Comparison of ENCODE assay signal across 8 mouse cellular contexts in genomic region chr3:37655933-37656633, GRCm38 (mm10). TPM values are rescaled to one million over a fixed set of nuclear protein-coding genes. Genes with fewer than 3 reads are reported as not detected.
DNase-seq lines count a peak whose midpoint lies in the region; ATAC-seq and TF ChIP-seq lines count a peak whose summit lies in the region.

No protein-coding gene starts in this region.

- 38% methylated on average over 20 of the region's 20 CpGs for WGBS in heart, adult 2 months
- WGBS in embryonic facial prominence, embryonic 10.5 days = 19% methylated on average over 20 of the region's 20 CpGs
- 28% methylated on average over 20 of the region's 20 CpGs for WGBS in intestine, embryonic 15.5 days

- H3K79me2 ChIP-seq in heart, adult 2 months (replicated peaks; ENCODE audit: control insufficient read depth, insufficient read depth, low read length) = no peaks in the 10 kb centered on the region

- peaks cover 10% of the 10 kb centered on the region for H3K4me1 ChIP-seq in heart, adult 2 months (ENCODE audit: control insufficient read depth, insufficient read depth, low read length)
- peaks cover 52% of the 10 kb centered on the region for H3K4me1 ChIP-seq in embryonic facial prominence, embryonic 10.5 days
- peaks cover 14% of the 10 kb centered on the region; the same call in 1 of the 2 replicates for H3K4me1 ChIP-seq in intestine, embryonic 15.5 days (replicated peaks)

- no peaks in the 10 kb centered on the region for H3K9me3 ChIP-seq in embryonic facial prominence, embryonic 10.5 days
- no peaks in the 10 kb centered on the region for H3K9me3 ChIP-seq in intestine, embryonic 15.5 days

- H3K27me3 ChIP-seq in heart, adult 2 months (ENCODE audit: control insufficient read depth, insufficient read depth, low read length) = no peaks in the 10 kb centered on the region
- peaks cover 55% of the 10 kb centered on the region for H3K27me3 ChIP-seq in embryonic facial prominence, embryonic 10.5 days (replicated peaks; ENCODE audit: low read depth, poor library complexity, severe bottlenecking)
- no peaks in the 10 kb centered on the region for H3K27me3 ChIP-seq in intestine, embryonic 15.5 days (replicated peaks)

- no peaks in the 10 kb centered on the region for H3K36me3 ChIP-seq in heart, adult 2 months (ENCODE audit: control insufficient read depth, insufficient read depth, low read length)
- H3K36me3 ChIP-seq in embryonic facial prominence, embryonic 10.5 days (replicated peaks) = no peaks in the 10 kb centered on the region
- no peaks in the 10 kb centered on the region for H3K36me3 ChIP-seq in intestine, embryonic 15.5 days

- H3K9ac ChIP-seq in heart, adult 2 months (ENCODE audit: low read depth, low read length) = no peak overlapping the region
- H3K9ac ChIP-seq in intestine, embryonic 15.5 days = no peak overlapping the region

- TF ChIP-seq CTCF in heart, adult 2 months (IDR thresholded peaks at IDR 0.05) = no peak

- no peak for TF ChIP-seq POLR2A in heart, adult 2 months (IDR thresholded peaks at IDR 0.05; ENCODE audit: insufficient read depth, low read depth, low read length)

- ATAC-seq in intestine, embryonic 15.5 days = no peak

- H3K4me3 ChIP-seq in heart, adult 2 months = peak overlapping the region; percentile 14; the same call in 1 of the 2 replicates
- peak overlapping the region; percentile 40 for H3K4me3 ChIP-seq in embryonic facial prominence, embryonic 10.5 days
- no peak overlapping the region; the same call in 1 of the 2 replicates for H3K4me3 ChIP-seq in intestine, embryonic 15.5 days (replicated peaks)

- no peak for TF ChIP-seq EP300 in heart, adult 2 months (IDR thresholded peaks at IDR 0.05; ENCODE audit: insufficient read depth, low read depth, low read length)

- intact Hi-C loops in heart, adult 2 months (cut with DNase I) = loop anchor here (5.0 kb wide), 1 partner anchor 101 kb away; no protein-coding TSS in a partner anchor

- peak overlapping the region; percentile 79 for H3K27ac ChIP-seq in heart, adult 2 months
- H3K27ac ChIP-seq in embryonic facial prominence, embryonic 10.5 days (replicated peaks) = peak overlapping the region; percentile 69
- no peak overlapping the region for H3K27ac ChIP-seq in intestine, embryonic 15.5 days

- no peak for DNase-seq in heart, adult 2 months
- no peak for DNase-seq in heart, adult 8-10 months (ENCODE audit: low spot score)
- DNase-seq in CD4-positive helper T cell, adult 2 months (ENCODE audit: low read depth, low spot score) = peak; percentile 57
- peak; percentile 59 for DNase-seq in embryonic facial prominence, embryonic 10.5 days (ENCODE audit: low spot score)
- peak; percentile 45 for DNase-seq in naive thymus-derived CD4-positive, alpha-beta T cell, adult 2 months (ENCODE audit: low read depth)
- no peak for DNase-seq in urinary bladder, postnatal 36 days (ENCODE audit: low spot score in 2 of 2)
- no peak for DNase-seq in adrenal gland, adult 8-10 months

- peak overlapping the region; percentile 49 for H3K4me2 ChIP-seq in intestine, embryonic 15.5 days (replicated peaks)

RNA-seq across cellular contexts. Expression of gene Spry1, which starts 16.3 kb away (rescaled TPM):
- total RNA-seq in heart, adult 2 months (2021) = 10 to 100 TPM; 20.7 to 28.8 TPM
- 34.6 and 38.1 TPM in 2 replicates for polyA plus RNA-seq in heart, adult 2 months (2012; rRNA removed)
- 10 to 100 TPM; 14.5 to 17.3 (median 15.5) TPM for total RNA-seq in heart, adult 8-10 months (2022)
- polyA plus RNA-seq in embryonic facial prominence, embryonic 10.5 days (2016; fragmentation: Nextera tagmentation; extraction: Ambion mirVana) = 17.9 and 18.4 TPM in 2 replicates
- 13.4 and 14.2 TPM in 2 replicates for polyA plus RNA-seq in intestine, embryonic 15.5 days (2015; fragmentation: Nextera tagmentation; extraction: Ambion mirVana)
- total RNA-seq in adrenal gland, adult 8-10 months (2022) = 10 to 100 TPM; 22.4 to 42.8 (median 34.7) TPM

Comparison
In these comparisons a context has a peak if more than half of its experiments do, and no peak if none do; other contexts are left out.
1. DNase-seq: peak in CD4-positive helper T cell, adult 2 months (single experiment), embryonic facial prominence, embryonic 10.5 days (single experiment) and naive thymus-derived CD4-positive, alpha-beta T cell, adult 2 months (single experiment); none in heart, adult 2 months (0 of 2), heart, adult 8-10 months (single experiment), urinary bladder, postnatal 36 days (0 of 2) and adrenal gland, adult 8-10 months (single experiment).